Mouse (Mus musculus): Measurements from ENCODE around the gene Ap2s1.
"Not testable (repeated sequence)": the region's sequence is repeated elsewhere in the genome, so short reads cannot be mapped to it uniquely, and the experiment has no call there.

GRCm38 (mm10) chr7:16722490-16722889, 15.7 kb upstream of the Ap2s1 start:
- TF ChIP-seq POLR2A (IDR thresholded peaks at IDR 0.05; ENCODE audit: low read depth, low read length); CTCF (IDR thresholded peaks at IDR 0.05; ENCODE audit: borderline replicate concordance, insufficient read depth, low read length): not testable (repeated sequence)

Measured in embryonic fibroblast, embryonic 13.5 days (primary cell).